Mouse (Mus musculus) v-Abl transformed pro-B cells (cell line): ENCODE results near the gene Hephl1.

Experiments used
- in situ Hi-C, 2 experiments: fragments of 400-800 bp; cut with MboI; formaldehyde crosslinking; loops; one replicate each; pipeline ENCODE4 v1.15.1; 2025; ENCODE audit not compliant: unreplicated experiment in 2 of 2

Gene Hephl1

GRCm38 (mm10) chr9:15064176-15064575, 47.7 kb downstream of the Hephl1 start:
- in situ Hi-C loops = no loop called here

DNA sequence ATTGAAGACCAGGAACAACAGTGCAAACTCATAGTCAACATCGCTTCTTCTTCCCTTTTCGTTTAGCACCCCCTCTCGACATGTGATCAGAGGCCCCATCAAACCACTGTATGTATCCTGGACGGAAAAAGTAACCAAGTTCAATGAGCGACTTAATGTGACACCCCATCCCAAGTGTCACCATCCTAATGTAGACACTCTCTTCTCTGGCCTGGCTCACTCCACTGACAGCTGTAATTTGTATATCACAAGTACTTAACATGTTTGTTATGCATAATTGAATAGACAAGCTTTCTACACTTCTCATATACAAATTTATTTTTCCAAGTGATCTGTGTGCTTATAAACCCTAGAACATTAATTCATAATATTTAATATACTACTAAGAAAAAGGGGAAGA, 51.1 kb downstream of the Hephl1 start:
- in situ Hi-C loops = no loop called here

GRCm38 (mm10) chr9:15060026-15060425, 51.9 kb downstream of the Hephl1 start:
- in situ Hi-C loops = no loop called here

DNA sequence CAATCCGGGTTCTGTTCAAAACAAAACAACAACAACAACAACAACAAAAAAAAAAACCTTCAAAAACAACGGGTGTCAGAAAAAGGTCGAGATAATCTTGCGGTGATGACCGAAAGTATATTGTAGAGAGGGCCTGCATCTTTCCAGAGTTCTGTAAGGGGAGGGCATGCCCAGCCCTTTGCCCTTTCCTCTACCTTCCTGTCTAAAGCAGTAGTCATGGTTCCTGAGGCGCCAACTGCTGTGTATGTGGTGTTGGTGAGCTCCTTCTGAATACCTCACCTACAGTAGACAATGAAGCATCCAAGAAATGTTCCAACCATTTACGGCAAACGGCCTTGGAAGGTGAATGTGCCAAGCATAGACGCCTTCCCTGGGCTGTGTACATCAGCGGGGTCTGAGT, 66.2 kb downstream of the Hephl1 start:
- in situ Hi-C loops = loop anchor here (25.0 kb wide), 3 partner anchors 442 to 842 kb away; partner anchors contain the start of gene Smco4 (in 2 of the 2)

GRCm38 (mm10) chr9:15045084-15045669, 66.7 kb downstream of the Hephl1 start, which contains the start of gene Panx1:
Gene Panx1, minus strand, starts transcription at chr9:15045478.
- in situ Hi-C loops = loop anchor here (25.0 kb wide), 3 partner anchors 442 to 842 kb away; partner anchors contain the start of gene Smco4 (in 2 of the 2)

GRCm38 (mm10) chr9:15044391-15045083, 67.4 kb downstream of the Hephl1 start:
- in situ Hi-C loops = loop anchor here (25.0 kb wide), 3 partner anchors 443 to 843 kb away; partner anchors contain the start of gene Smco4 (in 2 of the 2)

DNA sequence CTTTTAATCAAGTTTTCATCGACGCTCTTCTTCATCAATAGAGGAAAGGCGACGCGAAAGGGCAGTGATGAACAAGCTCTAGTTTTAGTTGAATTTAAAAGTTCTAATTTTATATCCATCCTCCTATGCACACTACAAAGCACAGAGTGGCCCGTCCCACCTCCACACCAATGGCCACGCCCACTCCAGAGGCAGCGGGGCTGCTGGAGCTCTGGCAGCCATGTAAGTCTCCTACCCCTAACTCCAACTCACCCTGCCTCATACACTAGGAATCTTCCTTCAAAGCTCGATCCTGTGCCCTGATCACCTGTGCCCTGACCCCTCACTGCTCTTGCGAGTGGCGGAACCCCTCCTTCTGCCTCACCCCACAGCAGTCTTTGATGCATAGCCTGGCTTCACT, 70.4 kb downstream of the Hephl1 start:
- in situ Hi-C loops = loop anchor here (25.0 kb wide), 3 partner anchors 446 to 846 kb away; partner anchors contain the start of gene Smco4 (in 2 of the 2)

DNA sequence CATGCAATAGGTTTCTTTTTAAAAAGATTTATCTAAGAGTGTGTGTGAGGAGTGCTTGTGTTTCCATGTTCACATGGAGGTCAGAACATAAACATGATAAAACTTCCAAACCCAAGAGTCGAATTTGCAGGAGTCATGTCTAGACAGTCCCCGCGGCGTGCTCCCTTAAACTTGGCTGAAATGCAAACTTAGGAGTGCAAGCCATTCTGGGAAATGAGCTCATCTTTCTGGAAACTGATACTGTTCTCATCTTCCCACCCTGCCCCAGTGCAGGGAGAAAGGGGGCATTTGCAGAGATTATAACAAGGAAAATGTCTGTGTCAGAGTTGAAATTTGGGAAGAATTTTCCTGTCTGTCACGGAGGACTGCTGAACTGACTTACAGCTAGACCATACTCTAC, 72.1 kb downstream of the Hephl1 start:
- in situ Hi-C loops = loop anchor here (10.0 to 25.0 kb wide), 4 partner anchors 447 to 847 kb away; partner anchors contain the start of gene Smco4 (in 2 of the 2)

DNA sequence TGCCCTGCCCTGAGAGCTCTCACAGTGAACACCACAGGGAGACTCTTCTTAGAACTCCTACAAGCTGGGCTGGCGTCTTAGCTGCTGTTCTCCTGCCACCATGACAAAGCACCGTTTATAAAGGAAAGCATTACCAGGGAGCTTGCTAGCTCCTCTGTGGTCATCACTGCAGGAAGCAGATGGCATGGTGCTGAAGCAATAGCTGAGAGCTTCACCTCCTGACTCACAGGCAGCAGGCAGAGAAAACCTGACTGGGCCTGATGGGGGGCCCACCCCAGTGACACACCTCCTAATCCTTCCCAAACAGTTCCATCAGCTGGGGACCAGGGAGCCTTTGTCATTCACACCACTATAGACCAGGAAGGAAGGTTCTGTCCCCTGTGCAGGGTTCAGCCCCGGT, 74.2 kb downstream of the Hephl1 start:
- in situ Hi-C loops = loop anchor here (10.0 to 25.0 kb wide), 4 partner anchors 450 to 850 kb away; partner anchors contain the start of gene Smco4 (in 2 of the 2)

GRCm38 (mm10) chr9:15037237-15037636, 74.7 kb downstream of the Hephl1 start:
- in situ Hi-C loops = loop anchor here (10.0 to 25.0 kb wide), 4 partner anchors 450 to 850 kb away; partner anchors contain the start of gene Smco4 (in 2 of the 2)

GRCm38 (mm10) chr9:15036807-15037206, 75.1 kb downstream of the Hephl1 start:
- in situ Hi-C loops = loop anchor here (10.0 to 25.0 kb wide), 4 partner anchors 450 to 850 kb away; partner anchors contain the start of gene Smco4 (in 2 of the 2)

GRCm38 (mm10) chr9:15036405-15036804, 75.5 kb downstream of the Hephl1 start:
- in situ Hi-C loops = loop anchor here (10.0 to 25.0 kb wide), 4 partner anchors 451 to 851 kb away; partner anchors contain the start of gene Smco4 (in 2 of the 2)

DNA sequence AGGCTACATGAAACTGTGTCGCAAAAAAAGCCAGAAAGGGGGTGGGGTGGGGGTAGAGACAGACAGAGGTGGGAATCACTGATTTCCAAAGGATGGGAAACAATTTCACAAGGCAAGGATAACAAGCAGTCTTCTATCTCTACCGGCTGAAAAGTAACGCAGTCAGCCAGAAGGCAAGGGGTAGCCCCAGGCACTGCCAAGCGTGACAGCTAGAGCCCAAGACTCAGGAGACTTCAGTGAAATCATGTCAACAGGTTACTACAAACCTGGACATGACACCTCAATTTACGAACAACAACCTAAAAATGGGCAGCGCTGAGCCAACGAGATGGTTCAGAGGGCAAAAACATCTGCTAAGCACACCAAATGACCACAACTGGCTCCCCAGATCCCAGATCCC, 75.9 kb downstream of the Hephl1 start:
- in situ Hi-C loops = loop anchor here (10.0 to 25.0 kb wide), 4 partner anchors 451 to 851 kb away; partner anchors contain the start of gene Smco4 (in 2 of the 2)

- in situ Hi-C loops = loop anchor here (5.0 to 25.0 kb wide), 6 partner anchors 238 to 853 kb away; partner anchors contain the start of gene Smco4 (in 2 of the 2)
Observed at GRCm38 (mm10) chr9:15034546-15035273, 77.2 kb downstream of the Hephl1 start.

DNA sequence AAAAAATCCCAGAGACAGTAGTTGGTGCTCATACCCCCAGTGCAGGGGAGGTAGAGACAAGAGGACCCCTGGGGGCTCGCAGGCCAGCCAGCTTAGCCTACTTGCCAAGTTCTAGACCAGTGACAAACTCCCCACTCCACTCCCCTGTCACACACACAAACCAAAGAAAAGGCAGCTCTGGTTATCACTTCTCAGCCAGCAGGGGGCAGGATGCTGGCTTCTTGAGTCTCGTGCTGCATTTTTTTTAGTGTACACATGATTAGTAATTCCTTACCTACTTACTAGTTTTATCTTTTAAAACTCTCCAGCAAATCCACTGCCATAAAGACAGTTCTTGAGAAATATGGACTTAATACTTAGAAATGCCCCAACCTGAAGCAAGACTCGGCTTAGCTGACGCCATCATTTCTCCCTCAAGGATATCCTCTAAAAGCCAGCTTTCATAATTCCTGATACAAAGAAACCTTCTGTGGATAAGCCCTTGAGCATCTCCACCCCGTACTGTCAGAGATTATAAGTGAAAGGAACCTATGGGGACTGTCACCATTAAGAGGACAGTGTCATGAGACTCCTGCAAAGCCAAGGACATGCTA, 78.2 kb downstream of the Hephl1 start:
- in situ Hi-C loops = loop anchor here (5.0 to 25.0 kb wide), 6 partner anchors 239 to 854 kb away; partner anchors contain the start of gene Smco4 (in 2 of the 2)

- in situ Hi-C loops = loop anchor here (5.0 to 25.0 kb wide), 6 partner anchors 240 to 855 kb away; partner anchors contain the start of gene Smco4 (in 2 of the 2)
Observed at GRCm38 (mm10) chr9:15032797-15033196, 79.1 kb downstream of the Hephl1 start.

GRCm38 (mm10) chr9:15030771-15031170, 81.1 kb downstream of the Hephl1 start:
- in situ Hi-C loops = loop anchor here (5.0 to 25.0 kb wide), 6 partner anchors 242 to 857 kb away; partner anchors contain the start of gene Smco4 (in 2 of the 2)

- in situ Hi-C loops = loop anchor here (25.0 kb wide), 3 partner anchors 458 to 858 kb away; partner anchors contain the start of gene Smco4 (in 2 of the 2)
Observed at GRCm38 (mm10) chr9:15029025-15029727, 82.7 kb downstream of the Hephl1 start.

GRCm38 (mm10) chr9:15027725-15028124, 84.2 kb downstream of the Hephl1 start:
- in situ Hi-C loops = loop anchor here (25.0 kb wide), 3 partner anchors 460 to 860 kb away; partner anchors contain the start of gene Smco4 (in 2 of the 2)
